Mouse (Mus musculus): ENCODE measurements around the gene AC134908.4. TPM values are rescaled to one million over a fixed set of nuclear protein-coding genes. Genes with fewer than 3 reads are reported as not detected.
"Not testable (repeated sequence)": the region's sequence is repeated elsewhere in the genome, so short reads cannot be mapped to it uniquely, and the experiment has no call there.

The AC134908.4 gene
- polyA plus RNA-seq, 1 experiment from 2014 or later: not detected

DNA sequence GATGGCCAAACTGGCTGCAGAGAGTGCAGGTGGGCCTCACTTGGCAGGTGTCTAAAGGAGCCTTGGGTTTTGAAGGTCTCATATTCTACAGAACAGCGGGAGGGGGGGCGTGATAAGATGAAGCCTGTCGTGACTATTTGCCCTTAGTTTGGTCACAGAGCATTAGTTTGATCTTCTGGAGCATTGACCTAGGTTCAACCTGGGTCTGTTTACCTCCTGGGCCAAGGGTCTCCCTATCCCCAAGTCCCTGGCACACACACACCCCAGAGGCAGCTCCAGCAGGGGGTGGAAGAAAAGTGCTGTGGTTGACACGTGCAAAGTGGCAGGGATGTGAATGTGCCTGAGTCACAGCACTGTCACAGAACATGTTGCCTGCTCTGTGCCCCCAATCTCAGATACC, 15.4 kb upstream of the AC134908.4 start:
- Histone ChIP-seq H3K27me3 (ENCODE audit: control insufficient read depth, insufficient read depth, low read depth, low read length) (peaks cover 33% of the 10 kb centered on the region), H3K36me3 (ENCODE audit: control insufficient read depth, insufficient read depth, low read length) (no peaks in the 10 kb centered on the region), H3K4me2 (ENCODE audit: low read depth, low read length) (no peak overlapping the region), H3K4me3 (ENCODE audit: low read length) (no peak overlapping the region), H3K27ac (ENCODE audit: low read length) (no peak overlapping the region), H3K9ac (ENCODE audit: low read length) (no peak overlapping the region), H3K9me3 (ENCODE audit: control insufficient read depth, low read length) (no peaks in the 10 kb centered on the region), H3K4me1 (replicated peaks; ENCODE audit: control insufficient read depth, insufficient read depth, low read length) (peaks cover 3% of the 10 kb centered on the region; the same call in 1 of the 2 replicates)
- 63% methylated on average over 4 of the region's 4 CpGs for WGBS
- ATAC-seq (ENCODE audit: low read depth): no peak

DNA sequence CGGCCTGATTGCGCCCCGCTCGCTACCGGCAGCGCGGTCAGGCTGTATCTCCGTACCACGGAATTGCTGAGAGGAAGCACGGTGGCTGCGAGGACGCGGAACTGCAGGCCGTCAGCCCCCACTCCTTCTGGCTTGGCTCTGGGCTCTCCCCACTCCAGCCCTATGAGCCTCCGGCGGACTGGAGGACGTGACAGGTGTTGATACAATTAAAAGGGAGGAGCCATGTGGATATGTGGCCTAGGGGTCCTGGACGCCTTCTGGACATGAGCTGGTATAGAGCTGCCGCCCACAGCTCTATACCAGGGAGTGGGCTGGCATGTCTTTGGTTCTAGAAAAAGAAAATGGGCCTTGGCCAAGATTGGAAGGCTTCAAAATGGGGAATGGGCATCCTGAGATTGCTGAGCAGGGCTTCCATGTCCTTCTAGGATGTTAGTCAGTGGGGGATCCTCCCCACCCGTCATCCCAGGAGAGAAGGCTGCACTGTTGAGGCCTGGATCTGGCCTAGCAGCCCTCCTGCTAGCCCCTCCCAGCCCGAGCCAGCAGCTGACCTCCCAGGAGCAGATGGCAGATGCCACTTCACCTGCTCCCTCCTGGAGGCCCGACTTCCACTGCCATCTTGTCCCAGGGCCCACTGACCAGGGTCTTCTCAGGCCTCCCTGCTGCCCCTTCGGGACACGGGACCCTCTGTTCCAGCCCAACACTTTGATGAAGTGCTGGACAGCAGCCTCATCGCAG, 14.3 kb upstream of the AC134908.4 start:
- Histone ChIP-seq H3K4me2 (ENCODE audit: low read depth, low read length) (peak overlapping the region; percentile 96), H3K27ac (ENCODE audit: low read length) (no peak overlapping the region), H3K9me3 (ENCODE audit: control insufficient read depth, low read length) (no peaks in the 10 kb centered on the region), H3K4me3 (ENCODE audit: low read length) (peak overlapping the region; percentile 68), H3K9ac (ENCODE audit: low read length) (peak overlapping the region; percentile 62), H3K4me1 (replicated peaks; ENCODE audit: control insufficient read depth, insufficient read depth, low read length) (peaks cover 3% of the 10 kb centered on the region; the same call in 1 of the 2 replicates), H3K27me3 (ENCODE audit: control insufficient read depth, insufficient read depth, low read depth, low read length) (peaks cover 33% of the 10 kb centered on the region), H3K36me3 (ENCODE audit: control insufficient read depth, insufficient read depth, low read length) (no peaks in the 10 kb centered on the region)
- peak; percentile 5; the same call in 1 of the 2 replicates for ATAC-seq (ENCODE audit: low read depth)
- 5% methylated on average over 22 of the region's 25 CpGs for WGBS

DNA sequence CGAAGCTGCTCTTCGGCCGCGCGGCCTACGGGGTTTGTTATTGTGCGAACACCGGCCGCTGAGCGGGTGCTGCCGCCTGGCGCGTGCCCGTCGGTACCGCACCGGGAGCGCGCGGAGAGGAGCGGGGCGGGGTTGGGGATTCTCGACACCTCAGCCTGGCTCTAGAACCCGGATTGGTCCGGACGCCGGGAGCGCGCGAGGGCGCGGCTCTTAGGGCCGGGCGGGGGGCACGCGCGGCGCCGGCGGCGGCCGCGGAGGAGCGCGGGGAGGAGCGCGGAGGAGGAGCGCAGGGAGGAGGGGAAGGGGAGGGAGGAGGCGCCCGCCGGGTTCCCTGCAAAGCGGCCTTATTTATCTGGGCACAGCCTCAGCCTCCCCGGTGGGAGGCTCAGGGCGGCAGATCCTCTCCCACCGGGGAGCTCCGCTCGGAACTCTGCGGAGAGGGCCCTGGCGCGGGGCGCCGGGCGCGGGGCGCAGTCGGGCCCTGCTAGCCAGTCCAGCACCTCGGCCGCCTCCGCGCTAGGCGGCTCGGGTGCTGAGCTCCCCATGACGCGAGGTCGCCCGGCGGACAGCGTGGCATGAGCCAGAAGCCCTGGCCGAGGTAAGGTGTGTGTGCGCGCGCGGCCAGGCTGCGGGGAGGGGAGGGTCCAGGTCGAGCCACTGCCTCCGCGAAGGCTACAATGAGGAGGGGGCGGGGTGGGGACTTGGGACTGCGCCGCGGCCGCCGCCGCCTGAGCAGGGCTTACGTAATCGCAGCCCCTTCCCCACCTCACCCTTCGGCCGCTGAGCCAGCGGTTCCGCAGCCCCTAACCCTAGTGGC, 13.5 kb upstream of the AC134908.4 start, which contains the start of gene Fbxl16:
Gene Fbxl16 (plus strand): TSS at position 297 of the 817 bp plus-strand sequence.
- Histone ChIP-seq H3K36me3 (ENCODE audit: control insufficient read depth, insufficient read depth, low read length) (no peaks in the 10 kb centered on the region), H3K9ac (ENCODE audit: low read length) (peak within 1 kb of the TSS; percentile 62), H3K27me3 (ENCODE audit: control insufficient read depth, insufficient read depth, low read depth, low read length) (peaks cover 33% of the 10 kb centered on the region), H3K4me2 (ENCODE audit: low read depth, low read length) (peak within 1 kb of the TSS; percentile 96), H3K4me3 (ENCODE audit: low read length) (peak within 1 kb of the TSS; percentile 68), H3K4me1 (replicated peaks; ENCODE audit: control insufficient read depth, insufficient read depth, low read length) (peaks cover 3% of the 10 kb centered on the region; the same call in 1 of the 2 replicates), H3K27ac (ENCODE audit: low read length) (no peak within 1 kb of the TSS), H3K9me3 (ENCODE audit: control insufficient read depth, low read length) (no peaks in the 10 kb centered on the region)
- WGBS: under 1% methylated on average over 75 of the region's 100 CpGs
- peak; percentile 81 for ATAC-seq (ENCODE audit: low read depth)

DNA sequence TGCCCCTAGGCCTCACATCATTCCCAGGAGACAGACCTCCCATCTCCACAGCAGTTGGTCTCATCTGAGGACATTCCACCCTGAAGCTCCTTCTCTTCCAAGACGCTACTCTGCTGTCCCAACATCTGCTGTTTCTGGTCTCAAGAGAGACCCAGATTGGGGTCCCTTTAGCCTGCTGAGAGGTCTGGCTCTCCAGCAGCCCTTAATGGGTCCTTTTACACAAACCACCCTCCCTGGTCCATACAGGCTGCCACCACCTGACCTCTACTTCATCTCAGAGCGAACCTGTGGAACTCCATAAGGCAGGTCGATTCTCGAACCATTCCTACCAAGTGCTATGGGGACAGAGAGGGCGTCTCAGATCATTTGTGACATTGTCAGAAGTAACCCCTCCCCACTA, 12.6 kb upstream of the AC134908.4 start:
- WGBS: 32% methylated on average over 5 of the region's 5 CpGs

DNA sequence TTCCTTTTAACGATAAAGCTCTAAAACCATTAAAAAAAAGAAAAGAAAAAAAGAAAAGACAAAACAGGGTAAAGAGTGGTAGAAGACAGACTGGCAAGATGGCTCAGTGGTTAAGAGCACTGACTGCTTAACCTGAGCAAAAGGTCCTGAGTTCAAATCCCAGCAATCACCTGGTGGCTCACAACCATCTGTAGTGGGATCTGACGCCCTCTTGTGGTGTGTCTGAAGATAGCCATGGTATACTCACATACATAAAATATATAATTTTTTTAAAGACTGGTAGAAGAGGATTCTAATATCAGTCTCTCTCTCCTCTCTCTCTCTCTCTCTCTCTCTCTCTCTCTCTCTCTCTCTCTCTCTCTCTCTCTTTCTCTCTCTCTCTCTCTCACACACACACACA, 12.0 kb upstream of the AC134908.4 start:
- not testable (repeated sequence) for ATAC-seq (ENCODE audit: low read depth); H3K36me3 ChIP-seq (ENCODE audit: control insufficient read depth, insufficient read depth, low read length); H3K9ac ChIP-seq (ENCODE audit: low read length); H3K27ac ChIP-seq (ENCODE audit: low read length); H3K4me2 ChIP-seq (ENCODE audit: low read depth, low read length); H3K4me1 ChIP-seq (replicated peaks; ENCODE audit: control insufficient read depth, insufficient read depth, low read length); H3K4me3 ChIP-seq (ENCODE audit: low read length); H3K9me3 ChIP-seq (ENCODE audit: control insufficient read depth, low read length)
- WGBS: 46% methylated on average over 2 of the region's 2 CpGs
- peaks cover 33% of the 10 kb centered on the region for H3K27me3 ChIP-seq (ENCODE audit: control insufficient read depth, insufficient read depth, low read depth, low read length)

More for the DNA sequence above, 12.6 kb upstream of the AC134908.4 start:
- H3K9ac ChIP-seq (ENCODE audit: low read length): no peak overlapping the region
- peaks cover 3% of the 10 kb centered on the region; the same call in 1 of the 2 replicates for H3K4me1 ChIP-seq (replicated peaks; ENCODE audit: control insufficient read depth, insufficient read depth, low read length)
- no peaks in the 10 kb centered on the region for H3K9me3 ChIP-seq (ENCODE audit: control insufficient read depth, low read length)
- H3K4me3 ChIP-seq (ENCODE audit: low read length): no peak overlapping the region
- H3K4me2 ChIP-seq (ENCODE audit: low read depth, low read length): no peak overlapping the region
- no peak overlapping the region for H3K27ac ChIP-seq (ENCODE audit: low read length)
- ATAC-seq (ENCODE audit: low read depth): no peak
- H3K36me3 ChIP-seq (ENCODE audit: control insufficient read depth, insufficient read depth, low read length): no peaks in the 10 kb centered on the region
- peaks cover 33% of the 10 kb centered on the region for H3K27me3 ChIP-seq (ENCODE audit: control insufficient read depth, insufficient read depth, low read depth, low read length)

DNA sequence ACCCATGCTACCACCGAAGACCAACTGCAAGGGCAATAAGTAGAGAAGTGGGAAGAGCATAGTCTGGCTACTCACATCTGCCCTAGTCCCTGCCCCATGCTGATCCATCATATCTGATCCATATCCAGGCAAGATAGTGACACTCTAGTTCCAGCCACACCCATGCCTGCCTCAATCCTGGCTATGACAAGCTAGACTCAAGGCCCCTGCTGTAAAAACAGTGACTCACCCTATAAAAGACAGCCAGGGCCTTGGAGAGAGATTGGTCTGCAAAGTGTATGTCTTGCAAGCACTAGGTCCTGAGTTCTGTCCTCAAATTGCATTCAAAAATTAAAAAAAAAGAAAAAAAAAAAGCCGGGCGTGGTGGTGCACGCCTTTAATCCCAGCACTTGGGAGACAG, 11.0 kb upstream of the AC134908.4 start:
- Histone ChIP-seq H3K36me3 (ENCODE audit: control insufficient read depth, insufficient read depth, low read length) (no peaks in the 10 kb centered on the region), H3K4me3 (ENCODE audit: low read length) (no peak overlapping the region), H3K9ac (ENCODE audit: low read length) (no peak overlapping the region), H3K4me1 (replicated peaks; ENCODE audit: control insufficient read depth, insufficient read depth, low read length) (peaks cover 3% of the 10 kb centered on the region; the same call in 1 of the 2 replicates), H3K27ac (ENCODE audit: low read length) (no peak overlapping the region), H3K27me3 (ENCODE audit: control insufficient read depth, insufficient read depth, low read depth, low read length) (peaks cover 33% of the 10 kb centered on the region), H3K4me2 (ENCODE audit: low read depth, low read length) (no peak overlapping the region), H3K9me3 (ENCODE audit: control insufficient read depth, low read length) (no peaks in the 10 kb centered on the region)
- no peak for ATAC-seq (ENCODE audit: low read depth)
- WGBS: 67% methylated on average over 4 of the region's 4 CpGs

DNA sequence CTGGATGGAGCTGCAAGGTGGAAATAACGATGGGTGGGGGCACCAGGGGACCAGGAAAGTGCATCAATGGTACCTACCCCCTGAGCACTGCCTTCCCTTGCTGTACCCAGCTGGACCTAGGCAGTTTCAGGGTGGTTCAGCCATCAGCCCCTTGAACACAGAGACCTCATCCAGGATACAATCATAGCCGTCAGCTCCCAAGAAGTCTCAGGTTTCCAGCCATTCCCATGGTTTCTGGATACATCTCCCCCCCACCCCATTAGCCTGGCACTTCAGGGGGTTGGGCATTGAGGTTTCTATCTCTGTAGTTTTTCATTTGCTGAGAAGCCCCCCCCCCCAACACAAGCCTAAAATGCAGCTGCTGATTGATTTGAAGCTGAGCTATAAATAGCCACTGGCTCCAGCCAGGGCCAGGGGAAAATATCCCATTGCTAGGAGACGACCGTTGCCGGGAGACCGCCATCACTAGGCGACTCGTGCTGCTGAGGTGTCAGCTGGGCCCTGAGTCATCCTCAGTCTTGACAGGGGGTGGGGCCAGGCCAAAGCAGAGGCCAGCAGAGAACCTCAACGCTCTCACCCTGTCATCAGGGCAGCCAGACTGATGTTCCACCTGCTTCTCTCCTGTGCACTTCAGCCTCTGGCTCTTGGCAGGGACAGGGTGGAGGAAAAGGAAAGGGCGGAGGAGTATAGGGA, 7.5 kb upstream of the AC134908.4 start:
- Histone ChIP-seq H3K4me1 (replicated peaks; ENCODE audit: control insufficient read depth, insufficient read depth, low read length) (no peaks in the 10 kb centered on the region), H3K4me2 (ENCODE audit: low read depth, low read length) (no peak overlapping the region), H3K36me3 (ENCODE audit: control insufficient read depth, insufficient read depth, low read length) (no peaks in the 10 kb centered on the region), H3K9me3 (ENCODE audit: control insufficient read depth, low read length) (no peaks in the 10 kb centered on the region), H3K9ac (ENCODE audit: low read length) (no peak overlapping the region), H3K27me3 (ENCODE audit: control insufficient read depth, insufficient read depth, low read depth, low read length) (peaks cover 1% of the 10 kb centered on the region; the same call in 1 of the 2 replicates), H3K27ac (ENCODE audit: low read length) (no peak overlapping the region), H3K4me3 (ENCODE audit: low read length) (no peak overlapping the region)
- 0 out of 2 replicates have a peak, but pooled peaks have one; percentile 40 for ATAC-seq (ENCODE audit: low read depth)
- WGBS: 7% methylated on average over 10 of the region's 10 CpGs

DNA sequence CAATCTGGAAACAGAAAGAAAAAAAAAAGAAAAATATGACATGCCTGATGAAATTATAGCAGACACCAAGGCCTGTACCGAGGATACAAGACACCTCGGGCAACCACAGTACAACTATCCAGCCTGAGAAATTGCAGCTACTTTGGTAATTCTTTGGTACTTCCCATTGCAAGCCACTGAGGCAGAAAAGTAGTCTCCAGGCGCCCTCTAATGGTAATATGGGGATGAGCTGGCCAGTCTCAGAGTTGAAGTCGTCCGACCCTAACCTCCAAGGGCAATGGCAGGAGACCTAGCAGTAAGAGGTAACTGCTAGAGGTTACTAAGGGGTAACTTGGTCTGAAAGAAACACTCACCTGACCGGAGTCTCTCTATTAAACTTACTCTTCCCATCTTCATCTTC, 5.6 kb upstream of the AC134908.4 start:
- ATAC-seq (ENCODE audit: low read depth): peak; percentile 32; the same call in 1 of the 2 replicates

More for the DNA sequence above, 5.6 kb upstream of the AC134908.4 start:
- no peak overlapping the region for H3K9ac ChIP-seq (ENCODE audit: low read length)
- H3K4me2 ChIP-seq (ENCODE audit: low read depth, low read length): no peak overlapping the region
- H3K4me1 ChIP-seq (replicated peaks; ENCODE audit: control insufficient read depth, insufficient read depth, low read length): peaks cover 9% of the 10 kb centered on the region
- WGBS: 4% methylated on average over 6 of the region's 6 CpGs
- H3K4me3 ChIP-seq (ENCODE audit: low read length): no peak overlapping the region
- H3K9me3 ChIP-seq (ENCODE audit: control insufficient read depth, low read length): no peaks in the 10 kb centered on the region
- no peak overlapping the region for H3K27ac ChIP-seq (ENCODE audit: low read length)
- H3K27me3 ChIP-seq (ENCODE audit: control insufficient read depth, insufficient read depth, low read depth, low read length): no peaks in the 10 kb centered on the region
- no peaks in the 10 kb centered on the region for H3K36me3 ChIP-seq (ENCODE audit: control insufficient read depth, insufficient read depth, low read length)

Data from lung, embryonic 16.5 days (tissue).